Mouse (Mus musculus) left cerebral cortex, adult 18-20 months (tissue): ENCODE results near the gene Rsl24d1. TPM values are rescaled to one million over a fixed set of nuclear protein-coding genes. Genes with fewer than 3 reads are reported as not detected.
"Not testable (repeated sequence)": the region's sequence is repeated elsewhere in the genome, so short reads cannot be mapped to it uniquely, and the experiment has no call there.

Source experiments
- DNase-seq, 2 experiments: peaks; one replicate each; pipeline ENCODE4 v3.0.0; 2021 to 2022; ENCODE audit warnings: low spot score in 2 of 2, mixed read lengths in 1 of 2
- long read RNA-seq, 2 experiments: library from polyadenylated mRNA; stranded (forward); transcript quantifications; one replicate each; pipeline ENCODE4 v2.0.0; 2021
- total RNA-seq, 2 experiments: library from RNA; stranded (reverse); gene quantifications; 2 replicates each; pipeline ENCODE4 v1.2.3; 2021

Gene Rsl24d1
- total RNA-seq = 10 to 100 TPM; 53.4 to 60.5 TPM
- long read RNA-seq, experiment 1, transcript Rsl24d1-201 (6 exons, 1,543 nt) = major isoform, 51 of 57 reads
- long read RNA-seq, experiment 1, partial matches to known transcripts = 1 of 57 reads
- long read RNA-seq, experiment 1, other reads (novel, unspliced or antisense) = 4 of 57 reads
- long read RNA-seq, experiment 2, transcript Rsl24d1-201 (6 exons, 1,543 nt) = major isoform, 48 of 57 reads
- long read RNA-seq, experiment 2, partial matches to known transcripts = 1 of 57 reads
- long read RNA-seq, experiment 2, other reads (novel, unspliced or antisense) = 8 of 57 reads

DNA sequence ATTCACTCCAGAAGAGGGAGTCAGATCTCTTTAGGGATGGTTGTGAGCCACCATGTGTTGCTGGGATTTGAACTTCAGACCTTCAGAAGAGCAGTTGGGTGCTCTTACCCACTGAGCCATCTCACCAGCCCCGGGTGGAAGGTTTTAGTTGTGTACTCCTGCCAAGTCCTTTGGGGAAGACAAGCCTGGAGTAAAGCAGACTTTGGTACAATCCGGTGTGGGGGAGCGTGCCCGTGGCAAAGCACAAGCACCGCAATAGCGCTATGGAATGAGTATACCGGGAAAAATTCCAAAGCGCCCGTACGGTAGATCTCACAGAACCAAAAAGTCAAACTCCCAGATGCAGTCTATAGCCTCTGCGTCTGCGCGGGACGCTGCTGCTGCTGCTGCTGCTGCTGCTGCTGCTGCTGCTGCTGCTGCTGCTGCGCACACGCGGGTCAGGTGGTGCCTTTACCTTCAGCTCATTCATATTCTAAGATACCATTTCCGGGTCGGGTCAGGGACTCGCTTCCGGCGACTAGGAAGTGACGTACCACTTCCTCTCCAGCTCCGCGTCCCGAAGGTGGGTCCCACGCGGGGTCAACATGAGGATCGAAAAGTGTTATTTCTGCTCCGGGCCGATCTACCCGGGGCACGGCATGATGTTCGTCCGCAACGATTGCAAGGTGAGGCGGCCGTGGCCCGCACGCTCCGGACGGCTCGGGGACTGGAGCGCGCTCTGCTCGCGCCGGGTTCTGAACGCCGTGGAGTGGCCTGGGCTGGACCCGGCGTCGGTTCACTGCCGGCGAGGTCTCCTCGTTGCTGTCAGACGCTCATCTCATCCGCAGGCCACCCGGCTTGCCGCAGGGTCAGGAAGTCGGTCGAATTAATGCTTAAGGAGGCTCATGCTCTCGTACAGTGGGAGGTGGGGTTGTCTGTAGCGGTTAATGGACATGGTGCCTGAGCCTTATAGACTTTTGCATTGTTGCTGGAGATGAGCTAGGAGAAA, at the start of gene Rsl24d1:
TSS of gene Rsl24d1 (plus strand) at position 508 of the 988 bp plus-strand sequence.
- peak; percentile 88 to 94 for DNase-seq

DNA sequence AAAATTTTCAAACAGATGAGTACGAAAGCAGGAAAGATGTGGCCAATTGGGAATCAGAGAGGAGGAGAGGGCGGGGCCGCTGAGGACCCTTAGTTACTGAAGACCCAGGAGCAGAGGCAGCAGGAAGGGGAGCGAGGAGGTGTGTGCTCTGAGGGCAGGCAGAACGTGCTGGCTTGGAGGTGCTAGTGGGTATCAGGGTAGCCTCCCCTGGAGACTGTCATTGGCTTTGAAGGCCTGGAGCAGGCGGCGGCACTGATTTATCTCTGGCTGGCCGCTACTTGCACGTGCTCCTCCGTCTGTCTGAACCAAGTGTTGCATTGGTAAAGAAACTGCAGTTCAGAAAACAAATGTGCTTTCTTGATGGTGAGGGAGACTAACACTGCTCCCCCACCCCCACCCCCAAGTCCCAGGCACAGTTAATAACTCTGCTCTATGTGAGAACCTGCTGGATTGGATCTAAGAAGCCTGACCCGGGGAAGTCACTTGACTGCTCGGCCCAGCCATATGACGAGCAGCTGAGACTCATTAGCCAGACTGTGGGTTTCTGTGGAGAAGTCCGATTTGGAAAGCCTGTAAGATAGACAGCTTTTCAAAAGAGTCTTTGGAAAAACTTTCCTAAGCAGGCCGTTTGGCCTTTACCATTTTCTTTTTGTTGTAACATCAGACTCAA, 49.5 kb upstream of the Rsl24d1 start:
- DNase-seq = no peak

- no peak for DNase-seq
Observed at GRCm38 (mm10) chr9:73067086-73067485, 46.1 kb upstream of the Rsl24d1 start.

DNA sequence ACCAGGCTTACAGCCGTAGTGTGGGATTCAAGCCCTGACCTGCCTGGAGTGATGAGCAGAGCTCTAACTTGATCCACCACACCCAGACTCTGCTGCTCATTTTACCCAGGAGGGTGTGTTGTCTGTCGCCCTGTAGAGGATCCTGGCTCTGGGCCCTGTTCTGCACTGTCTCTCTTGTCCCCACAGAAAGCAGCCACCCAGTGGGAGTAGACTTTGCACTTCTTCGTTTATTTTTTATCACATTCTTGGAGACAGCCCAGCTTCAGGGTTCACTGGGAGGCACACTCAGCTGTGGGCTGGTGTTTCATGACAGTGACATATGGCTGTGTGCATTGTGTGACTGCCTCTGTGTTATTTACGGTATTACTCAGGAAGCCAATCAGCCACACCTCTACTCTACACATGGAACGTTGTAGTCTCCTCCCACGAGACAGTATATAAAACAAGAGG, 45.0 kb upstream of the Rsl24d1 start:
- DNase-seq = peak; percentile 64 to 72

GRCm38 (mm10) chr9:73068688-73069087, 44.5 kb upstream of the Rsl24d1 start:
- no peak for DNase-seq

GRCm38 (mm10) chr9:73070971-73071659, 42.1 kb upstream of the Rsl24d1 start:
- peak in 1 of 2 experiments; percentile 6 for DNase-seq

GRCm38 (mm10) chr9:73072426-73072825, 40.8 kb upstream of the Rsl24d1 start:
- no peak for DNase-seq

DNA sequence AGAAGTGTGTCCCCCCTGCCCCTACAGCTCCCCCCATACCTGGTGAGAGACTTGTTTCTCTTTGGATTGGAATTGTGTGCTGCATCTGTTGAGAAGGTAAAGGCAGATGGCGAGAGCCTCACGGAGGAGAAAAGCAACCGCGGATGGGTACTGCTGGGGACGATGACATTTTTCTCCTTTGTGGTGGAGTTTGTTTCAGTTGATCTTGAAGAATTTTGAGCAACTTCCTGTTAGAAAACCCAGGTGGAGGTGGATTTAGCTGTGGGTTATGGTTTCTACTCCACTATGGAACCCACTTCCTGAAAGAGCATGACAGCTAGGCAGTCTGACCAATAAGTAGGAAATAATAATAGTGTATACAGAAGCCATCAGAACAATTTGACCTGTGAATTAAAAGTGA, 40.1 kb upstream of the Rsl24d1 start:
- no peak for DNase-seq

GRCm38 (mm10) chr9:73079349-73079748, 33.9 kb upstream of the Rsl24d1 start:
- not testable (repeated sequence) for DNase-seq

DNA sequence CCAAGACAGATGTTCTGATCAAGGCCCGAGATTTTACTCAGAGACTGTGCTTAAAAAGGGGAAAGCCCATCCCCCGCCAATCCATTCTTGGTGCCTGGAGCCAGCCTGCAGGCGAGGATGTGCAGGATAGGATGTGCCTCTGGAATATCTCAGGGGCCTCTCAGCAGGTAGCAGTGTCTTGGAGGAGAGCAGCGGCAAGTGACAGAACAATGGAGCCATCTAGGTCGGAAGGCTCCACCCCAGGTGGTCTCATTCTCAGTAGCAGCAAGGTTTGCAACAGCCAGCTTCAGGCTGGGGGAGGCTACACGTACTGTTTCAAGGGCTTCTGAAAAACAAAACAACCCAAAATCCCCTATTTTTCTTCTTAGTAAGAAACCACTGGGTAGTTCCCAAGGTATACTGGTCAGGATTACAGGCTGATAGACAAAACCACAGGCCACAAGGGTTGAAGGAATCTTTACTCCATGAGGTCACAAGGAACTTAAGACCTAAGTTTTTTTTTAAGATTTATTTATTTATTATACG, 33.4 kb upstream of the Rsl24d1 start:
- no peak for DNase-seq

- no peak for DNase-seq
Observed at GRCm38 (mm10) chr9:73082291-73083000, 30.8 kb upstream of the Rsl24d1 start.

DNA sequence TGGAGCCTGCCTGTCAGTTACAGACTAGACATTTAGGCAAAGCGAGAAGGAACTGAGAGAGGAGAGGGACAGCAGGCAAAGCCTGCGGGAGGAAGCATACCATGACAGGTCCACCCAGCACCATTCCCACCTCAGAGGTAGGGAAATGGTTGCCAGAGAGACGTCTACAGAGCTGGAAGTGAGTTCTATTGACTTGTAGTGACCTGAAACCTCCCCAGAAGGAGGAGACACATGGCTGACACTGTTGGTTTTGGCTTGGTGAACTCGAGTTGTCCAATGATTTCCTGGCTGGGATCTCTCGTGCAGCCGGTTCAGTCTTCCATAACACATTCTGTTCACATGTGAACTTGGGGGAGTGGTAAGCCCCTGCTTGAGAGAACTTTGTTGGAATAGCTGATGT, 29.3 kb upstream of the Rsl24d1 start:
- no peak for DNase-seq

GRCm38 (mm10) chr9:73085845-73086244, 27.4 kb upstream of the Rsl24d1 start:
- DNase-seq = no peak

DNA sequence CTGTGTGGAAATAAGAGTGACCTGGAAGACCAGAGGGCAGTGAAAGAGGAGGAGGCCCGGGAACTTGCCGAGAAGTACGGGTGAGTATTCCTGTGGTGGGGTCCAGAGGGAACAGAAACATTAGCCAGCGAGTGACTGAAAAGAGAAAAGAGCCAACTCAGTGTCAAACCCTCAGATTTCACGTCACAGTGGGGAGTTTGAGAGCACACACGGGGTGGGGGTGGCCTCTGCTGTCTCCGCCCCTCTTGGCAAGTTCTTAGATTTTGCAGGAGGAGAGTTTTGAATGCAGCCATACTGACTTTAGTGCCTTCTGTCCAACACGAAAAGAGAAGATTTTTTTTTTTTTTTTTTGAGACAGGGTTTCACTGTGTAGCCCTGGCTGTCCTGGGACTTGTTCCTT, 26.1 kb upstream of the Rsl24d1 start:
- no peak for DNase-seq

DNA sequence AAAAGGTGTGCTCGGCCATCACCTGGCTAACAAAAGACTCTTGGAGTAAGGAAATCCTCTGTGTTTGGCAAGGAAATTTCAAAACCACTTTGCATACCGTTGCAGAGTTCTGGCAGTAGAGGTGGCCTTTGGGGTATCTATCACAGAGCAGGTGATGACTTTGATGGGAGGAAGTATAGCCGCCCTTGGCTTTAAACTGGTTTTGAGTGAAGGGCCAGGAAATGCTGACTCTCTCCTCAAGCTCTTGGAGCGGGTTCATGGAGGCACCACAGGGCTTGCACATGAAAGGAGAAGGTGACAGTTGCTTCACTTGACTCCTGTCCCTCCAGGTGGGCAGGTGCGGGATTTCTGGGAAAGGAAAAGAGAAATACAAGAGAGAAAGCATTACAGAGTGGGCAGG, 25.6 kb upstream of the Rsl24d1 start:
- DNase-seq = no peak

GRCm38 (mm10) chr9:73089222-73089920, 23.9 kb upstream of the Rsl24d1 start:
- DNase-seq = no peak

- no peak for DNase-seq
Observed at GRCm38 (mm10) chr9:73090121-73090520, 23.1 kb upstream of the Rsl24d1 start.

DNA sequence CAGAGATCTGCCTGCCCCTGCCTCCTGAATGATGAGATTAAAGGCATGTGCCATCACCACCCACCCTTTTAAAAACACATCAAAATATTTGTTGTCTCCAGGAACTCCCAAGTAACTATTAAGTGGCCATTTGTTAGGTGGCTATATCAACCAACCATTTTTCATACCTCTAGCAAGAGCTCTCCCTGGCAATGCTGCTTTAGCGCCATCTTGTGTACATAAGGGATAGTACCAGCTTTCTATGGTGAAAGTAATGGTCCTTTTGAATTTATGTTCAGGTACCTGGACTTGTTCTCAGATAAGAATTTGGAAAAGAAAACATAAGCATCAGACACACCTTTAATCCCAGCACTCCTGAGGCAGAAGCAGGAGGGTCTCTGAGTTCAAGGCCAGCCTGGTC, 21.5 kb upstream of the Rsl24d1 start:
- DNase-seq = peak in 1 of 2 experiments; percentile 37

- peak in 1 of 2 experiments; percentile 20 for DNase-seq
Observed at GRCm38 (mm10) chr9:73094580-73094979, 18.6 kb upstream of the Rsl24d1 start.
